Mouse (Mus musculus) kidney, embryonic 15.5 days (tissue): ENCODE results near the gene Kirrel2. TPM values are rescaled to one million over a fixed set of nuclear protein-coding genes. Genes with fewer than 3 reads are reported as not detected.

Source experiments
- ATAC-seq: fragments of 200-750 bp; cut with Nextera tagmentation; replicated peaks from 2 replicates; pipeline ENCODE4 v1.8.0; 2017; ENCODE audit warnings: moderate TSS enrichment; ENCODE audit not compliant: low FRiP score
- H3K27ac ChIP-seq: fragments of 300-500 bp; sonication (generic); 2 replicates; pipeline ENCODE4 v1.5.1; 2015; ENCODE audit warnings: mild to moderate bottlenecking, inconsistent platforms
- H3K27me3 ChIP-seq: fragments of 300-500 bp; sonication (generic); 2 replicates; pipeline ENCODE4 v1.6.1; 2015; ENCODE audit warnings: inconsistent platforms
- H3K36me3 ChIP-seq: fragments of 300-500 bp; sonication (generic); 2 replicates; pipeline ENCODE4 v1.6.1; 2015; ENCODE audit warnings: inconsistent platforms
- H3K4me1 ChIP-seq: fragments of 300-500 bp; sonication (generic); 2 replicates; pipeline ENCODE4 v1.6.1; 2015; ENCODE audit warnings: inconsistent platforms
- H3K4me2 ChIP-seq: fragments of 300-500 bp; sonication (generic); 2 replicates; pipeline ENCODE4 v1.6.1; 2015; ENCODE audit warnings: moderate library complexity, mild to moderate bottlenecking, inconsistent platforms
- H3K4me3 ChIP-seq: fragments of 300-500 bp; sonication (generic); replicated peaks from 2 replicates; pipeline ENCODE4 v1.5.1; 2015; ENCODE audit warnings: mild to moderate bottlenecking, inconsistent platforms
- H3K9ac ChIP-seq: fragments of 300-500 bp; sonication (generic); 2 replicates; pipeline ENCODE4 v1.6.1; 2015; ENCODE audit warnings: mild to moderate bottlenecking, inconsistent platforms
- H3K9me3 ChIP-seq: fragments of 300-500 bp; sonication (generic); replicated peaks from 2 replicates; pipeline ENCODE4 v1.6.1; 2016; ENCODE audit warnings: inconsistent platforms
- WGBS: fragments of 180-500 bp; shearing (Covaris S2); methylation state at CpG from one replicate; pipeline ENCODE4 v1.1.7; 2015; ENCODE audit warnings: mixed read lengths; 5-methylcytosine and 5-hydroxymethylcytosine counted together
- polyA plus RNA-seq: library from polyadenylated mRNA; unstranded; fragments of >200 nt; fragmentation: Nextera tagmentation; extraction: Ambion mirVana; gene quantifications from 2 replicates; pipeline ENCODE4 v1.2.1, GENCODE M21; 2015

The Kirrel2 gene
- polyA plus RNA-seq, 1 experiment from 2014 or later = 0.77 TPM

- no peak overlapping the region for H3K4me3 ChIP-seq
- H3K4me1 ChIP-seq = peaks cover 3% of the 10 kb centered on the region
- no peak for ATAC-seq
- H3K9ac ChIP-seq = no peak overlapping the region
- 42% methylated on average over 5 of the region's 5 CpGs for WGBS
- H3K4me2 ChIP-seq = no peak overlapping the region
- H3K36me3 ChIP-seq = no peaks in the 10 kb centered on the region
- 0 out of 2 replicates have a peak, but pooled peaks cover 3% of the 10 kb centered on the region for H3K9me3 ChIP-seq
- no peak overlapping the region for H3K27ac ChIP-seq
- H3K27me3 ChIP-seq = peaks cover 22% of the 10 kb centered on the region
Observed at GRCm38 (mm10) chr7:30472411-30472810, 14.9 kb upstream of the Kirrel2 start.

- Histone ChIP-seq H3K9me3 (no peaks in the 10 kb centered on the region), H3K27ac (no peak overlapping the region), H3K27me3 (peaks cover 89% of the 10 kb centered on the region), H3K4me1 (peaks cover 6% of the 10 kb centered on the region; the same call in 1 of the 2 replicates), H3K4me3 (no peak overlapping the region), H3K9ac (no peak overlapping the region), H3K36me3 (no peaks in the 10 kb centered on the region), H3K4me2 (no peak overlapping the region)
- WGBS = 10% methylated on average over 6 of the region's 6 CpGs
- ATAC-seq = no peak
Observed at GRCm38 (mm10) chr7:30464816-30465300, 7.4 kb upstream of the Kirrel2 start.

GRCm38 (mm10) chr7:30463996-30464395 lies 6.5 kb upstream of the Kirrel2 start:
- 25% methylated on average over 4 of the region's 4 CpGs for WGBS
- H3K4me3 ChIP-seq = no peak overlapping the region
- no peak overlapping the region for H3K27ac ChIP-seq
- H3K36me3 ChIP-seq = no peaks in the 10 kb centered on the region
- no peak for ATAC-seq
- H3K9ac ChIP-seq = no peak overlapping the region
- H3K4me1 ChIP-seq = peaks cover 6% of the 10 kb centered on the region; the same call in 1 of the 2 replicates
- no peak overlapping the region for H3K4me2 ChIP-seq
- no peaks in the 10 kb centered on the region for H3K9me3 ChIP-seq
- H3K27me3 ChIP-seq = peaks cover 97% of the 10 kb centered on the region

GRCm38 (mm10) chr7:30463568-30463967 lies 6.1 kb upstream of the Kirrel2 start:
- H3K27me3 ChIP-seq = peaks cover 100% of the 10 kb centered on the region
- peaks cover 6% of the 10 kb centered on the region; the same call in 1 of the 2 replicates for H3K4me1 ChIP-seq
- H3K9me3 ChIP-seq = no peaks in the 10 kb centered on the region
- no peak overlapping the region for H3K9ac ChIP-seq
- 25% methylated on average over 7 of the region's 7 CpGs for WGBS
- no peak overlapping the region for H3K27ac ChIP-seq
- no peak for ATAC-seq
- H3K4me2 ChIP-seq = no peak overlapping the region
- H3K36me3 ChIP-seq = no peaks in the 10 kb centered on the region
- no peak overlapping the region for H3K4me3 ChIP-seq

GRCm38 (mm10) chr7:30459484-30459883 lies 2.0 kb upstream of the Kirrel2 start:
- 0 out of 2 replicates have a peak, but pooled peaks have one; percentile 13 for ATAC-seq
- 43% methylated on average over 6 of the region's 6 CpGs for WGBS
- H3K4me2 ChIP-seq = no peak overlapping the region
- no peaks in the 10 kb centered on the region for H3K36me3 ChIP-seq
- H3K4me3 ChIP-seq = no peak overlapping the region
- H3K9ac ChIP-seq = no peak overlapping the region
- H3K27me3 ChIP-seq = peaks cover 100% of the 10 kb centered on the region
- no peak overlapping the region for H3K27ac ChIP-seq
- no peaks in the 10 kb centered on the region for H3K9me3 ChIP-seq
- H3K4me1 ChIP-seq = peaks cover 21% of the 10 kb centered on the region

- under 1% methylated on average over 31 of the region's 31 CpGs for WGBS
- Histone ChIP-seq H3K27me3 (peaks cover 99% of the 10 kb centered on the region), H3K36me3 (no peaks in the 10 kb centered on the region), H3K9me3 (no peaks in the 10 kb centered on the region), H3K9ac (no peak overlapping the region), H3K4me3 (peak overlapping the region; percentile 20), H3K4me2 (peak overlapping the region; percentile 46), H3K4me1 (peaks cover 28% of the 10 kb centered on the region), H3K27ac (no peak overlapping the region)
- no peak for ATAC-seq
Observed at GRCm38 (mm10) chr7:30456911-30457628, 420 bp downstream of the Kirrel2 start.

- H3K4me3 ChIP-seq = peak overlapping the region; percentile 20; the same call in 1 of the 2 replicates
- H3K4me1 ChIP-seq = peaks cover 28% of the 10 kb centered on the region
- no peaks in the 10 kb centered on the region for H3K9me3 ChIP-seq
- H3K9ac ChIP-seq = no peak overlapping the region
- H3K27me3 ChIP-seq = peaks cover 99% of the 10 kb centered on the region
- no peaks in the 10 kb centered on the region for H3K36me3 ChIP-seq
- ATAC-seq = no peak
- under 1% methylated on average over 9 of the region's 9 CpGs for WGBS
- H3K27ac ChIP-seq = no peak overlapping the region
- peak overlapping the region; percentile 46 for H3K4me2 ChIP-seq
Observed at GRCm38 (mm10) chr7:30456487-30456886, 1.0 kb downstream of the Kirrel2 start.

GRCm38 (mm10) chr7:30454259-30454658 lies 3.2 kb downstream of the Kirrel2 start:
- peak overlapping the region; percentile 48 for H3K4me2 ChIP-seq
- no peak overlapping the region for H3K27ac ChIP-seq
- 5% methylated on average over 6 of the region's 6 CpGs for WGBS
- no peak overlapping the region for H3K9ac ChIP-seq
- H3K4me3 ChIP-seq = no peak overlapping the region
- ATAC-seq = 0 out of 2 replicates have a peak, but pooled peaks have one; percentile 20
- no peaks in the 10 kb centered on the region for H3K9me3 ChIP-seq
- H3K27me3 ChIP-seq = peaks cover 94% of the 10 kb centered on the region
- peaks cover 28% of the 10 kb centered on the region for H3K4me1 ChIP-seq
- H3K36me3 ChIP-seq = no peaks in the 10 kb centered on the region

- Histone ChIP-seq H3K4me1 (peaks cover 28% of the 10 kb centered on the region), H3K9me3 (no peaks in the 10 kb centered on the region), H3K27me3 (peaks cover 89% of the 10 kb centered on the region), H3K27ac (no peak overlapping the region), H3K9ac (no peak overlapping the region), H3K36me3 (no peaks in the 10 kb centered on the region), H3K4me3 (peak overlapping the region; percentile 16), H3K4me2 (peak overlapping the region; percentile 48)
- ATAC-seq = 0 out of 2 replicates have a peak, but pooled peaks have one; percentile 38
- 1% methylated on average over 25 of the region's 25 CpGs for WGBS
Observed at GRCm38 (mm10) chr7:30453766-30454165, 3.7 kb downstream of the Kirrel2 start.

- Histone ChIP-seq H3K4me3 (peak overlapping the region; percentile 16; the same call in 1 of the 2 replicates), H3K36me3 (no peaks in the 10 kb centered on the region), H3K9ac (no peak overlapping the region), H3K9me3 (0 out of 2 replicates have a peak, but pooled peaks cover under 1% of the 10 kb centered on the region), H3K4me1 (peaks cover 28% of the 10 kb centered on the region), H3K4me2 (peak overlapping the region; percentile 48), H3K27ac (no peak overlapping the region), H3K27me3 (peaks cover 85% of the 10 kb centered on the region)
- ATAC-seq = no peak
- 13% methylated on average over 25 of the region's 25 CpGs for WGBS
Observed at GRCm38 (mm10) chr7:30453327-30453726, 4.2 kb downstream of the Kirrel2 start.

GRCm38 (mm10) chr7:30450241-30450640 lies 7.2 kb downstream of the Kirrel2 start:
- Histone ChIP-seq H3K4me2 (no peak overlapping the region), H3K27ac (no peak overlapping the region), H3K36me3 (no peaks in the 10 kb centered on the region), H3K9me3 (peaks cover 6% of the 10 kb centered on the region; the same call in 1 of the 2 replicates), H3K27me3 (peaks cover 69% of the 10 kb centered on the region), H3K9ac (no peak overlapping the region), H3K4me3 (no peak overlapping the region), H3K4me1 (peaks cover 14% of the 10 kb centered on the region)
- 75% methylated on average over 7 of the region's 7 CpGs for WGBS
- no peak for ATAC-seq

- Histone ChIP-seq H3K27me3 (peaks cover 40% of the 10 kb centered on the region), H3K4me1 (peaks cover 34% of the 10 kb centered on the region), H3K9me3 (peaks cover 6% of the 10 kb centered on the region; the same call in 1 of the 2 replicates), H3K4me2 (peak within 1 kb of the TSS; percentile 93), H3K4me3 (peak within 1 kb of the TSS; percentile 70), H3K36me3 (no peaks in the 10 kb centered on the region), H3K27ac (no peak within 1 kb of the TSS), H3K9ac (peak within 1 kb of the TSS; percentile 64)
- under 1% methylated on average over 54 of the region's 72 CpGs for WGBS
- peak; percentile 66 for ATAC-seq
Observed at GRCm38 (mm10) chr7:30444971-30445751, 12.3 kb downstream of the Kirrel2 start, which contains the start of gene Aplp1. TSS of gene Aplp1 (minus strand) at chr7:30445535.
